Mouse (Mus musculus) spleen, postnatal 0 days (tissue): ENCODE data around the gene Xlr5b. TPM values are rescaled to one million over a fixed set of nuclear protein-coding genes. Genes with fewer than 3 reads are reported as not detected.

Experiments
- polyA plus RNA-seq: library from polyadenylated mRNA; unstranded; fragments of >200 nt; fragmentation: Nextera tagmentation; extraction: Ambion mirVana; gene quantifications from 2 replicates; pipeline ENCODE4 v1.2.1, GENCODE M21; 2015

The Xlr5b gene
- polyA plus RNA-seq: not detected in 2 replicates

GRCm38 (mm10) chrX:73148496-73148895 is at the start of gene Xlr5b:
Xlr5b (plus strand) TSS chrX:73148796.

GRCm38 (mm10) chrX:73116747-73117146 is 31.8 kb upstream of the Xlr5b start, which contains the start of gene Gm14685:
Gm14685 (plus strand) TSS chrX:73117047.

GRCm38 (mm10) chrX:73149350-73149749 is 754 bp downstream of the Xlr5b start, which contains the start of gene DXBay18:
DXBay18 (minus strand) TSS chrX:73149450.

GRCm38 (mm10) chrX:73176889-73177288 is 28.3 kb downstream of the Xlr5b start, which contains the start of gene Spin2d:
Spin2d (minus strand) TSS chrX:73176989.

GRCm38 (mm10) chrX:73191934-73192333 is 43.3 kb downstream of the Xlr5b start, which contains the start of gene Xlr3b:
Xlr3b (plus strand) TSS chrX:73192207.

Other genes starting within 250 kb of the Xlr5b start
- gene Cetn2, start 230.4 kb upstream of the Xlr5b start, polyA plus RNA-seq: 45.9 and 49.7 TPM in 2 replicates
- gene Nsdhl, start 230.2 kb upstream of the Xlr5b start, polyA plus RNA-seq: 8.3 and 8.9 TPM in 2 replicates
- 2.7 and 3.5 TPM in 2 replicates for gene Zfp185, start 161.5 kb upstream of the Xlr5b start, polyA plus RNA-seq
- gene Pnma5, start 111.7 kb upstream of the Xlr5b start, polyA plus RNA-seq: not detected in 2 replicates
- not detected in 2 replicates for gene Pnma3, start 84.0 kb upstream of the Xlr5b start, polyA plus RNA-seq
- gene Xlr4a, start 66.3 kb upstream of the Xlr5b start, polyA plus RNA-seq: 2.2 and 3.6 TPM in 2 replicates
- gene Xlr3a, start 51.7 kb upstream of the Xlr5b start, polyA plus RNA-seq: 0.69 and 0.72 TPM in 2 replicates
- gene Gm14685, start 31.7 kb upstream of the Xlr5b start, polyA plus RNA-seq: not detected in 2 replicates
- not detected in 2 replicates for gene DXBay18, start 654 bp downstream of the Xlr5b start, polyA plus RNA-seq
- gene Spin2d, start 28.2 kb downstream of the Xlr5b start, polyA plus RNA-seq: not detected in 2 replicates
- 0.99 and 2.5 TPM in 2 replicates for gene Xlr3b, start 43.4 kb downstream of the Xlr5b start, polyA plus RNA-seq
- gene Xlr4b, start 65.5 kb downstream of the Xlr5b start, polyA plus RNA-seq: 3.2 and 4.1 TPM in 2 replicates
- gene F8a, start 79.5 kb downstream of the Xlr5b start, polyA plus RNA-seq: 6.4 and 8.1 TPM in 2 replicates
- 0.48 and 1.4 TPM in 2 replicates for gene Xlr4c, start 94.3 kb downstream of the Xlr5b start, polyA plus RNA-seq
- not detected in 2 replicates for gene Xlr3c, start 116.6 kb downstream of the Xlr5b start, polyA plus RNA-seq
- not detected in 2 replicates for gene Xlr5a, start 144.2 kb downstream of the Xlr5b start, polyA plus RNA-seq
- not detected in 2 replicates for gene Xlr5c, start 144.2 kb downstream of the Xlr5b start, polyA plus RNA-seq
- gene Gm45015, start 188.0 kb downstream of the Xlr5b start, polyA plus RNA-seq: not detected in 2 replicates
- 1.9 and 2.4 TPM in 2 replicates for gene Zfp275, start 193.8 kb downstream of the Xlr5b start, polyA plus RNA-seq
- gene Gm18336, start 249.9 kb downstream of the Xlr5b start, polyA plus RNA-seq: not detected in 2 replicates